Mouse (Mus musculus) ES-E14 (cell line): ENCODE results near the gene Zfp655. TPM values are rescaled to one million over a fixed set of nuclear protein-coding genes. Genes with fewer than 3 reads are reported as not detected.
A peak's percentile ranks its signal among the peaks of the same experiment; 100 is the strongest.
"Not testable (repeated sequence)": the region's sequence is repeated elsewhere in the genome, so short reads cannot be mapped to it uniquely, and the experiment has no call there.

ENCODE experiments used
- DNase-seq: peaks from one replicate; pipeline ENCODE4 v3.0.0-alpha.2; 2013; ENCODE audit warnings: low read depth, low spot score
- H3K27ac ChIP-seq: 2 replicates; pipeline ENCODE4 v1.5.1; 2012; ENCODE audit warnings: low read depth, mild to moderate bottlenecking, low read length, moderate library complexity, mixed read lengths; ENCODE audit not compliant: poor library complexity, insufficient read depth, severe bottlenecking
- H3K36me3 ChIP-seq: 2 replicates; pipeline ENCODE4 v1.6.1; 2012; ENCODE audit warnings: mild to moderate bottlenecking, low read length, moderate library complexity, mixed read lengths; ENCODE audit not compliant: control insufficient read depth, poor library complexity, insufficient read depth, severe bottlenecking
- H3K4me1 ChIP-seq, 2 experiments: fragments of 150-350 bp in 1 of 2; sonication (generic) in 1 of 2; 2 replicates each; pipeline ENCODE4 v1.6.1; 2012; ENCODE audit warnings: low read length in 2 of 2, mild to moderate bottlenecking in 1 of 2, mixed read lengths in 1 of 2; ENCODE audit not compliant: control insufficient read depth in 2 of 2, insufficient read depth in 2 of 2, poor library complexity in 1 of 2
- H3K4me3 ChIP-seq, 2 experiments: fragments of 150-350 bp in 1 of 2; sonication (generic) in 1 of 2; 2 replicates each; pipeline ENCODE4 v1.5.1; 2012; ENCODE audit warnings: low read length in 2 of 2, low read depth in 1 of 2, mild to moderate bottlenecking in 1 of 2, mixed read lengths in 1 of 2; ENCODE audit not compliant: insufficient read depth in 1 of 2, poor library complexity in 1 of 2, severe bottlenecking in 1 of 2
- H3K9ac ChIP-seq: 2 replicates; pipeline ENCODE4 v1.6.1; 2012; ENCODE audit warnings: low read depth, mild to moderate bottlenecking, low read length, mixed read lengths; ENCODE audit not compliant: poor library complexity, insufficient read depth, severe bottlenecking
- H3K9me3 ChIP-seq: fragments of 150-350 bp; sonication (generic); 2 replicates; pipeline ENCODE4 v1.6.1; 2012; ENCODE audit warnings: low read depth, mild to moderate bottlenecking, low read length; ENCODE audit not compliant: control insufficient read depth, insufficient read depth
- CHD2 ChIP-seq: IDR thresholded peaks from 2 replicates; pipeline ENCODE4 v1.6.1; 2014; ENCODE audit warnings: mild to moderate bottlenecking, low read depth, low read length, inconsistent platforms
- HCFC1 ChIP-seq: IDR thresholded peaks from 2 replicates; pipeline ENCODE4 v1.6.1; 2012; ENCODE audit warnings: low read length, inconsistent platforms, borderline replicate concordance; ENCODE audit not compliant: insufficient read depth
- MAFK ChIP-seq: IDR thresholded peaks from 2 replicates; pipeline ENCODE4 v1.6.1; 2014; ENCODE audit warnings: mild to moderate bottlenecking, low read depth, low read length, inconsistent platforms; ENCODE audit not compliant: insufficient read depth
- ZC3H11A ChIP-seq: IDR thresholded peaks from 2 replicates; pipeline ENCODE4 v1.6.1; 2012; ENCODE audit warnings: low read depth, mild to moderate bottlenecking, inconsistent platforms, low read length, borderline replicate concordance
- ZNF384 ChIP-seq: IDR thresholded peaks from 2 replicates; pipeline ENCODE4 v1.6.1; 2012; ENCODE audit warnings: low read depth, low read length, inconsistent platforms
- in situ Hi-C, 2 experiments: fragments of 600-800 bp; cut with MboI; formaldehyde crosslinking; loops; one replicate each; pipeline ENCODE4 v1.15.1; 2025; ENCODE audit warnings: low sequenced_read_pairs in 2 of 2, inconsistent platforms in 1 of 2; ENCODE audit not compliant: unreplicated experiment in 2 of 2
- total RNA-seq: library from RNA; depleted of rRNA; stranded (reverse); fragments of 300-350 nt; gene quantifications from 2 replicates; pipeline ENCODE4 v1.2.3, GENCODE M21; 2012

Zfp655 gene
- total RNA-seq, 1 experiment, result 36.1 TPM

GRCm38 (mm10) chr5:145207954-145208353, 23.6 kb upstream of the Zfp655 start:
- TF ChIP-seq ZC3H11A, result no peak
- TF ChIP-seq MAFK, result no peak
- no peak for TF ChIP-seq HCFC1
- TF ChIP-seq CHD2, result no peak
- TF ChIP-seq ZNF384, result no peak
- no peak for DNase-seq
- Histone ChIP-seq H3K9ac (no peak overlapping the region; the same call in 1 of the 2 replicates), H3K9me3 (no peaks in the 10 kb centered on the region), H3K36me3 (no peaks in the 10 kb centered on the region; the same call in 1 of the 2 replicates), H3K27ac (no peak overlapping the region; the same call in 1 of the 2 replicates), H3K4me1 (peaks cover 0 to 5% of the 10 kb centered on the region in 2 experiments; a peak in 1 of 4 replicates), H3K4me3 (no peak overlapping the region)
- in situ Hi-C loops, result no loop called here

GRCm38 (mm10) chr5:145208391-145208790, 23.1 kb upstream of the Zfp655 start:
- H3K36me3 ChIP-seq, in situ Hi-C loops, H3K9me3 ChIP-seq, H3K9ac ChIP-seq, H3K4me1 ChIP-seq, H3K27ac ChIP-seq, DNase-seq: not testable (repeated sequence)
- peak overlapping the region in 1 of 2 experiments; percentile 42; a peak in 2 of 4 replicates for H3K4me3 ChIP-seq

- Histone ChIP-seq H3K27ac (no peak overlapping the region), H3K4me1 (peaks cover 0 to 13% of the 10 kb centered on the region in 2 experiments; a peak in 2 of 4 replicates), H3K9me3 (no peaks in the 10 kb centered on the region), H3K9ac (no peak overlapping the region), H3K36me3 (peaks cover 5% of the 10 kb centered on the region; the same call in 1 of the 2 replicates), H3K4me3 (no peak overlapping the region)
- TF ChIP-seq CHD2 (no peak), ZC3H11A (no peak), HCFC1 (no peak), ZNF384 (no peak), MAFK (no peak)
- in situ Hi-C loops, result no loop called here
- DNase-seq, result no peak
Observed at GRCm38 (mm10) chr5:145211340-145211739, 20.2 kb upstream of the Zfp655 start.

GRCm38 (mm10) chr5:145212216-145212615, 19.3 kb upstream of the Zfp655 start:
- Histone ChIP-seq H3K9me3 (no peaks in the 10 kb centered on the region), H3K36me3 (peaks cover 5% of the 10 kb centered on the region; the same call in 1 of the 2 replicates), H3K4me1 (peaks cover 0 to 13% of the 10 kb centered on the region in 2 experiments; a peak in 2 of 4 replicates), H3K9ac (no peak overlapping the region), H3K4me3 (no peak overlapping the region), H3K27ac (no peak overlapping the region)
- TF ChIP-seq ZNF384 (no peak), MAFK (no peak), HCFC1 (no peak), CHD2 (no peak), ZC3H11A (no peak)
- no peak for DNase-seq
- in situ Hi-C loops, result no loop called here

GRCm38 (mm10) chr5:145213505-145213904, 18.0 kb upstream of the Zfp655 start:
- H3K9ac ChIP-seq, result no peak overlapping the region
- TF ChIP-seq MAFK (no peak), ZC3H11A (no peak), CHD2 (no peak)
- no peaks in the 10 kb centered on the region for H3K9me3 ChIP-seq
- H3K4me1 ChIP-seq, result peaks cover 6 to 11% of the 10 kb centered on the region in 2 experiments
- no peak for DNase-seq
- H3K36me3 ChIP-seq, result peaks cover 5% of the 10 kb centered on the region; the same call in 1 of the 2 replicates
- H3K27ac ChIP-seq, result no peak overlapping the region
- no peak overlapping the region for H3K4me3 ChIP-seq
- in situ Hi-C loops, result no loop called here
